Mouse (Mus musculus) limb, embryonic 12.5 days (tissue): ENCODE results near the gene Gm9774. TPM values are rescaled to one million over a fixed set of nuclear protein-coding genes. Genes with fewer than 3 reads are reported as not detected.

Experiments used
- ATAC-seq: fragments of 200-750 bp; cut with Nextera tagmentation; 2 replicates; pipeline ENCODE4 v1.8.0; 2017; ENCODE audit warnings: low read depth, moderate TSS enrichment; ENCODE audit not compliant: insufficient number of reproducible peaks, insufficient read depth, low FRiP score, low TSS enrichment
- H3K27ac ChIP-seq: fragments of 300-500 bp; sonication (generic); 2 replicates; pipeline ENCODE4 v1.5.1; 2016; ENCODE audit warnings: mild to moderate bottlenecking, moderate library complexity
- H3K27me3 ChIP-seq: fragments of 300-500 bp; sonication (generic); 2 replicates; pipeline ENCODE4 v1.6.1; 2016; ENCODE audit warnings: mild to moderate bottlenecking, moderate library complexity
- H3K36me3 ChIP-seq: fragments of 300-500 bp; sonication (generic); 2 replicates; pipeline ENCODE4 v1.6.1; 2016; ENCODE audit warnings: mild to moderate bottlenecking, moderate library complexity
- H3K4me1 ChIP-seq: fragments of 300-500 bp; sonication (generic); replicated peaks from 2 replicates; pipeline ENCODE4 v1.6.1; 2016
- H3K4me2 ChIP-seq: fragments of 300-500 bp; sonication (generic); 2 replicates; pipeline ENCODE4 v1.6.1; 2016; ENCODE audit warnings: mild to moderate bottlenecking, moderate library complexity
- H3K4me3 ChIP-seq: fragments of 300-500 bp; sonication (generic); replicated peaks from 2 replicates; pipeline ENCODE4 v1.5.1; 2016; ENCODE audit warnings: mild to moderate bottlenecking
- H3K9ac ChIP-seq: fragments of 300-500 bp; sonication (generic); replicated peaks from 2 replicates; pipeline ENCODE4 v1.6.1; 2016; ENCODE audit warnings: mild to moderate bottlenecking, moderate library complexity
- H3K9me3 ChIP-seq: fragments of 300-500 bp; sonication (generic); 2 replicates; pipeline ENCODE4 v1.6.1; 2016; ENCODE audit warnings: mild to moderate bottlenecking, moderate library complexity
- WGBS: fragments of 180-500 bp; shearing (Covaris S2); methylation state at CpG from one replicate; pipeline ENCODE4 v1.1.7; 2016; 5-methylcytosine and 5-hydroxymethylcytosine counted together
- polyA plus RNA-seq: library from polyadenylated mRNA; unstranded; fragments of >200 nt; fragmentation: Nextera tagmentation; extraction: Ambion mirVana; gene quantifications from 2 replicates; pipeline ENCODE4 v1.2.1, GENCODE M21; 2016

Gm9774 gene
- 6.4 and 7.6 TPM in 2 replicates for polyA plus RNA-seq

DNA sequence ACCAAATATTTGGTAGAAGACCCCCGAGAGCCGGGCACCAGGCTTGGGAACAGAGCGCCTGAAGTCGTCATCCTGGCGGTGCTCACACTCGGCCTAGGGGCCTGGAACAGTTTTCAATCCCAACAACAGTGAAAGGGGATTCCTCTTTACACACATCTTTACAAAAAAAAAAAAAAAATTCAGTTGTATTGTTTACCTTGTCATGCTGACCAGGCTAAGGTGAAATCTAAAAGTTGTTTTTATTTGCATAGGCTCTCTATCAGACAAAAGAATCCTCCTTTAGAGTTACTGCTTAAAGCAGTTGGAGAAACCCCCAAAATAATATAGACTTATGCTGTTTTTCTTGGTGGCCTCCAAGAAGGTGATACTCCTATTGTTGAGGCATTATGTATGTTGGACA, at the start of gene Gm9774:
TSS of gene Gm9774 (minus strand) at position 101 of the 400 bp plus-strand sequence.
- ATAC-seq = no peak
- H3K4me2 ChIP-seq = no peak within 1 kb of the TSS
- H3K27me3 ChIP-seq = no peaks in the 10 kb centered on the region
- H3K27ac ChIP-seq = no peak within 1 kb of the TSS
- 89% methylated on average over 6 of the region's 6 CpGs for WGBS
- no peak within 1 kb of the TSS for H3K4me3 ChIP-seq
- H3K9me3 ChIP-seq = no peaks in the 10 kb centered on the region
- H3K36me3 ChIP-seq = no peaks in the 10 kb centered on the region
- no peak within 1 kb of the TSS for H3K9ac ChIP-seq
- H3K4me1 ChIP-seq = no peaks in the 10 kb centered on the region

DNA sequence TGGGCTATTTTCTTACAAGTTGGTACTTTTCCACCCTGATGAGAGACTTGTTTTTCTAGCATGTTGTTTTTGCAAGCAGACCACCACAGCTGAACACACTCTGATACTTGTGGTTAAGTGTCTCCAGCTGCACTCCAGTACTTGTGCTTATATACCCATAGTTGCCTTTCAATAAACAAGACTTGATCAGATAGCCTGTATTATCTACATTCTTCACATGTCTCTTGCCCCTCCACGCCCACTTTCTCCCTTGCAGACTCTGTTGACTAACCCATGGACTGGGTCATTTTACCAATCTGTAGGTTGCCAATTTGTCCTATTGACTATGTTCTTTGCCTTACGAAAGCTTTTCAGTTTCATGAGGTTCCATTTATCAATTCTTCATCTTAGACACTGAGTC, 40.9 kb upstream of the Gm9774 start:
- Histone ChIP-seq H3K27ac (no peak overlapping the region), H3K9ac (no peak overlapping the region), H3K9me3 (no peaks in the 10 kb centered on the region), H3K4me2 (no peak overlapping the region), H3K27me3 (no peaks in the 10 kb centered on the region), H3K4me1 (no peaks in the 10 kb centered on the region), H3K36me3 (no peaks in the 10 kb centered on the region), H3K4me3 (no peak overlapping the region)
- no peak for ATAC-seq
- WGBS = 86% methylated on average over 2 of the region's 2 CpGs

- Histone ChIP-seq H3K4me2 (no peak overlapping the region), H3K27me3 (no peaks in the 10 kb centered on the region), H3K4me1 (no peaks in the 10 kb centered on the region), H3K4me3 (no peak overlapping the region), H3K36me3 (no peaks in the 10 kb centered on the region), H3K27ac (no peak overlapping the region), H3K9me3 (no peaks in the 10 kb centered on the region), H3K9ac (no peak overlapping the region)
- no peak for ATAC-seq
Measured at GRCm38 (mm10) chr3:92467424-92467823, 38.2 kb upstream of the Gm9774 start.

- Histone ChIP-seq H3K4me2 (no peak overlapping the region), H3K27ac (no peak overlapping the region), H3K9me3 (no peaks in the 10 kb centered on the region), H3K36me3 (no peaks in the 10 kb centered on the region), H3K27me3 (no peaks in the 10 kb centered on the region), H3K4me1 (no peaks in the 10 kb centered on the region), H3K4me3 (no peak overlapping the region), H3K9ac (no peak overlapping the region)
- WGBS = 88% methylated on average over 1 of the region's 1 CpGs
- ATAC-seq = no peak
Measured at GRCm38 (mm10) chr3:92466576-92466975, 37.4 kb upstream of the Gm9774 start.

- Histone ChIP-seq H3K36me3 (no peaks in the 10 kb centered on the region), H3K4me2 (no peak within 1 kb of the TSS), H3K9me3 (no peaks in the 10 kb centered on the region), H3K27me3 (no peaks in the 10 kb centered on the region), H3K9ac (no peak within 1 kb of the TSS), H3K27ac (no peak within 1 kb of the TSS), H3K4me3 (no peak within 1 kb of the TSS), H3K4me1 (no peaks in the 10 kb centered on the region)
- 71% methylated on average over 2 of the region's 2 CpGs for WGBS
- no peak for ATAC-seq
Measured at GRCm38 (mm10) chr3:92458620-92459019, 29.4 kb upstream of the Gm9774 start, which contains the start of gene Sprr3. TSS of gene Sprr3 (minus strand) at chr3:92458720.

- Histone ChIP-seq H3K4me3 (no peak overlapping the region), H3K9ac (no peak overlapping the region), H3K27ac (no peak overlapping the region), H3K4me2 (no peak overlapping the region), H3K4me1 (no peaks in the 10 kb centered on the region), H3K36me3 (no peaks in the 10 kb centered on the region), H3K27me3 (no peaks in the 10 kb centered on the region), H3K9me3 (no peaks in the 10 kb centered on the region)
- 90% methylated on average over 5 of the region's 5 CpGs for WGBS
- no peak for ATAC-seq
Measured at GRCm38 (mm10) chr3:92455151-92455550, 25.9 kb upstream of the Gm9774 start.

- no peak for ATAC-seq
- Histone ChIP-seq H3K36me3 (no peaks in the 10 kb centered on the region), H3K27ac (no peak overlapping the region), H3K9me3 (no peaks in the 10 kb centered on the region), H3K4me1 (no peaks in the 10 kb centered on the region), H3K4me3 (no peak overlapping the region), H3K9ac (no peak overlapping the region), H3K27me3 (no peaks in the 10 kb centered on the region), H3K4me2 (no peak overlapping the region)
- 83% methylated on average over 3 of the region's 3 CpGs for whole genome bisulfite sequencing
Measured at GRCm38 (mm10) chr3:92440177-92440576, 11.0 kb upstream of the Gm9774 start.

DNA sequence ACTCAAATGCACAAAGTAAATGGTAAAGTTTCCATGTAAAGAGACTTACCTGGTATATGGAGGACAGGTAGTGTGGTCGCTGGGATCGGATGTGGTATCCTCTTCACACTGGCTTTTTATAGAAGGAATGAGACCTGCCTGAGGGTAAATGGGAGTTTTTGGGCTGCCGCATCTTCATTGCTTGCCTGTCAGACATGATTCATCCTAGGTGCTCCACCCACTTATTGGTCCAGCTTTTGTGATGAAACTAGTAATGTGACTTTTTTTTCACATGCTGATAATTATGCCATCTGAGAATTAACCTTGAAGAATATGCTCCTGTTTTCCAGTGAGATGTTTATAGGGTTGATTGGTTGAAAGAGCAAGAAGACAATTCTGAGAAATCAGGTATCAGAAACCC, 9.5 kb upstream of the Gm9774 start, which contains the start of gene Sprr1b:
TSS of gene Sprr1b (minus strand) at position 101 of the 400 bp plus-strand sequence.
- Histone ChIP-seq H3K4me3 (no peak within 1 kb of the TSS), H3K36me3 (no peaks in the 10 kb centered on the region), H3K4me1 (no peaks in the 10 kb centered on the region), H3K27me3 (no peaks in the 10 kb centered on the region), H3K4me2 (no peak within 1 kb of the TSS), H3K9ac (no peak within 1 kb of the TSS), H3K9me3 (no peaks in the 10 kb centered on the region), H3K27ac (no peak within 1 kb of the TSS)
- WGBS = 85% methylated on average over 3 of the region's 3 CpGs
- ATAC-seq = no peak

- WGBS = 86% methylated on average over 2 of the region's 2 CpGs
- Histone ChIP-seq H3K27me3 (no peaks in the 10 kb centered on the region), H3K27ac (no peak within 1 kb of the TSS), H3K36me3 (no peaks in the 10 kb centered on the region), H3K4me1 (no peaks in the 10 kb centered on the region), H3K9ac (no peak within 1 kb of the TSS), H3K4me2 (no peak within 1 kb of the TSS), H3K9me3 (no peaks in the 10 kb centered on the region), H3K4me3 (no peak within 1 kb of the TSS)
- ATAC-seq = no peak
Measured at GRCm38 (mm10) chr3:92432282-92432681, 3.1 kb upstream of the Gm9774 start, which contains the start of gene Sprr2k. TSS of gene Sprr2k (plus strand) at chr3:92432582.

DNA sequence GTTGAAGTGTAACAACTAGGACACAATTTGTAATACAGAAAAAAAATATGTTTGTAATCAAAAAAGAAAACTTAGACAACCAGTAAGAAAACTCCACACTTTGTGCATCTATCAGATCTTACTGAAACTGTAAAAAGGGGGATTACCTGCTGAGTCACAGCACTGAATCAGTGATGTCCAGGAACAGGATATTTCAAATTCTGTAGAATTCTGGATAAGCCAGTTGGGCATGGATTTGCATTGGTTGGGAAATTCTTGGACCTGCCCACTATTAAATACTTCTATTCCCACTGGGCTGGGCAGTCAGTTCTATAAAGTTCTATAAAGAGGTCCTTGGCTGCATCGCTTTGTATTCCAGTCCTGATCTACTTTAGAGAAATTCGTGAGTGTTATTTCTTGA, 11.4 kb downstream of the Gm9774 start, which contains the start of gene Sprr2j-ps:
TSS of gene Sprr2j-ps (plus strand) at position 301 of the 400 bp plus-strand sequence.
- ATAC-seq = no peak
- Histone ChIP-seq H3K4me1 (no peaks in the 10 kb centered on the region), H3K9me3 (no peaks in the 10 kb centered on the region), H3K27me3 (no peaks in the 10 kb centered on the region), H3K27ac (no peak within 1 kb of the TSS), H3K9ac (no peak within 1 kb of the TSS), H3K36me3 (no peaks in the 10 kb centered on the region), H3K4me3 (no peak within 1 kb of the TSS), H3K4me2 (no peak within 1 kb of the TSS)
- 93% methylated on average over 2 of the region's 2 CpGs for WGBS

DNA sequence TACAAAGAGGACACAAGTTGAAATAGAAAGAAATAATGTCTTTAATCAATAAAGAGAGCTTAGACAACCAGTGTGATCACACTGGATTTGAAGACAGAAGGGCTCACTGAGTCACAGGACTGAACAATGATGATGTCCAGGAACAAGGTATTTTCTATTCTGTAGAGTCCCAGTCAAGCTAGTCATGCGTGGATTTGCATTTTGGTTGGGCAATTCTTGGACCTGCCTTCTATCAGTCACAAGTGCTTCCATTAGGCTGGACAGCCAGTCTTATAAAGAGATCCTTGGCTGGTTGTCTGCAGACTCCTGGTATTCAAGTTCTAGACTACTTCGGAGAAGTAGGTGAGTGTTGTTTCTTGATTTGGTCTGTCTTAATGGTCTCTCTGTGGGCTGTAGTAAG, 21.5 kb downstream of the Gm9774 start, which contains the start of gene Sprr2i:
TSS of gene Sprr2i (plus strand) at position 301 of the 400 bp plus-strand sequence.
- H3K4me3 ChIP-seq = no peak within 1 kb of the TSS
- no peak for ATAC-seq
- H3K4me2 ChIP-seq = no peak within 1 kb of the TSS
- H3K9ac ChIP-seq = no peak within 1 kb of the TSS
- 94% methylated on average over 2 of the region's 2 CpGs for WGBS
- H3K9me3 ChIP-seq = no peaks in the 10 kb centered on the region
- no peaks in the 10 kb centered on the region for H3K27me3 ChIP-seq
- H3K36me3 ChIP-seq = no peaks in the 10 kb centered on the region
- H3K27ac ChIP-seq = no peak within 1 kb of the TSS
- no peaks in the 10 kb centered on the region for H3K4me1 ChIP-seq

- no peaks in the 10 kb centered on the region for H3K9me3 ChIP-seq
- H3K4me2 ChIP-seq = no peak overlapping the region
- H3K4me1 ChIP-seq = no peaks in the 10 kb centered on the region
- no peak for ATAC-seq
- 61% methylated on average over 1 of the region's 1 CpGs for WGBS
- H3K27me3 ChIP-seq = no peaks in the 10 kb centered on the region
- no peaks in the 10 kb centered on the region for H3K36me3 ChIP-seq
- H3K4me3 ChIP-seq = no peak overlapping the region
- no peak overlapping the region for H3K27ac ChIP-seq
- H3K9ac ChIP-seq = no peak overlapping the region
Measured at GRCm38 (mm10) chr3:92394301-92394700, 34.9 kb downstream of the Gm9774 start.
